Comparison of ENCODE assay signal across 26 mouse cellular contexts in the genomic region with DNA sequence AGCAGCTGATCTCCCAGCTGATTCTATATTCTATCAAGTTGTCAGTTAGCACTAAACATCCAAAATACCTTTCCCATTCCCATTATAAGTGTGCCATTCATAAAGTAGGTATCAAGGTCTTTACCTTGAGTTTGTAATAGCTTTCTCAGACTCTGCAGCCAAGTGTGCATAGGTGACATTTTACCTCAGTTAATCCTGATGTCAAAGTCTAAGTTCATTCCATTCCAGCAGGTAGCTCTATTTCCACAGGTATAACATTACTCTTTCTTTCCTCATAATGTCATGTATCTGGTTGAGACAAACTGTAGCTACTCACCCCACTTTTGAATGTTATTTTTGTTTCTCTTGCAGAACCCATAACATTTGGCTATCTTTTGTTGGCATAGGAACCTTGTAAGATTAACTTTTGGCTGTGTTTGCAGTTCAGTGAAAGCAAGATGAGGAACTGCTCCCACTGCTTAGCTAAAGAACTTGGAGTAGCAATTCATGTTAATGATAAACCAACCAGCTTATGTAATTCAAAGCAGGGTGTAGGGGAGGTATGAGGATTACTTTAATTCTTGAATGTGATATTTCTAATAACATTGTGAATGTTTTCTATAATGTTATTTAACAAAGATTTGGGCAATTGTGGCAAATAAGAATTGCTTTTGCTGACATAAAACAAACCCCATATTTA.
A peak's percentile ranks its signal among the peaks of the same experiment; 100 is the strongest.
DNase-seq lines count a peak whose midpoint lies in the region; ATAC-seq and TF ChIP-seq lines count a peak whose summit lies in the region.
"Had no signal": no experiment of that assay in that cellular context is flagged by ENCODE, and none has a peak within 500 bp of the region (broad histone marks: within the 10 kb centered on the region; RNA-seq: fewer than 3 reads in every experiment).

No protein-coding gene starts in this region.

- no peak overlapping the region for H3K4me2 ChIP-seq in kidney, embryonic 15.5 days
- H3K4me2 ChIP-seq in liver, embryonic 12.5 days, result no peak overlapping the region
- H3K4me2 ChIP-seq in intestine, embryonic 16.5 days (ENCODE audit: low read depth, low read length), result no peak overlapping the region
- H3K4me2 ChIP-seq: embryonic facial prominence, embryonic 13.5 days; embryonic facial prominence, embryonic 15.5 days; forebrain, embryonic 13.5 days; forebrain, embryonic 15.5 days had no signal

- H3K9ac ChIP-seq in kidney, embryonic 15.5 days, result no peak overlapping the region
- no peak overlapping the region for H3K9ac ChIP-seq in liver, adult 2 months (ENCODE audit: low read depth, low read length)
- no peak overlapping the region for H3K9ac ChIP-seq in liver, embryonic 12.5 days
- no peak overlapping the region for H3K9ac ChIP-seq in intestine, embryonic 16.5 days (ENCODE audit: low read depth, low read length)
- H3K9ac ChIP-seq: embryonic facial prominence, embryonic 13.5 days; embryonic facial prominence, embryonic 15.5 days; forebrain, embryonic 13.5 days; forebrain, embryonic 15.5 days; forebrain, postnatal 0 days had no signal

- H3K36me3 ChIP-seq in kidney, adult 2 months (ENCODE audit: control insufficient read depth, insufficient read depth, low read length), result no peaks in the 10 kb centered on the region
- no peaks in the 10 kb centered on the region for H3K36me3 ChIP-seq in kidney, embryonic 15.5 days
- H3K36me3 ChIP-seq in liver, adult 2 months (ENCODE audit: control insufficient read depth, insufficient read depth, low read length), result no peaks in the 10 kb centered on the region
- no peaks in the 10 kb centered on the region for H3K36me3 ChIP-seq in liver, embryonic 12.5 days
- no peaks in the 10 kb centered on the region for H3K36me3 ChIP-seq in intestine, embryonic 16.5 days (ENCODE audit: control insufficient read depth, insufficient read depth, low read length)
- H3K36me3 ChIP-seq: embryonic facial prominence, embryonic 13.5 days; embryonic facial prominence, embryonic 15.5 days; forebrain, embryonic 10.5 days; forebrain, embryonic 15.5 days had no signal

- H3K9me3 ChIP-seq in kidney, embryonic 15.5 days (replicated peaks), result no peaks in the 10 kb centered on the region
- no peaks in the 10 kb centered on the region for H3K9me3 ChIP-seq in liver, embryonic 12.5 days (replicated peaks)
- H3K9me3 ChIP-seq in intestine, embryonic 16.5 days (ENCODE audit: control insufficient read depth, low read length), result no peaks in the 10 kb centered on the region
- H3K9me3 ChIP-seq: embryonic facial prominence, embryonic 13.5 days; embryonic facial prominence, embryonic 15.5 days; forebrain, embryonic 10.5 days; forebrain, embryonic 13.5 days; forebrain, embryonic 15.5 days had no signal

- DNase-seq in kidney, adult 2 months, result peak; percentile 45
- DNase-seq in liver, adult 2 months (ENCODE audit: extremely low read depth, low read depth, low spot score), result peak; percentile 15
- DNase-seq in lung, adult 2 months, result no peak
- DNase-seq: adrenal gland, adult 8-10 months; adrenal gland, postnatal 14 days; adrenal gland, postnatal 36 days; cerebellum, adult 11 months; cerebellum, adult 18-20 months; cerebellum, adult 8-10 months; cerebellum, adult 9-11 months; cerebellum, postnatal 14 days; cerebellum, postnatal 36 days; embryo, embryonic 11 days; forebrain, postnatal 0 days had no signal

- H3K4me3 ChIP-seq in kidney, adult 2 months (ENCODE audit: insufficient read depth, low read depth, low read length), result no peak overlapping the region
- no peak overlapping the region for H3K4me3 ChIP-seq in kidney, embryonic 15.5 days (replicated peaks)
- H3K4me3 ChIP-seq in liver, adult 2 months (ENCODE audit: insufficient read depth, low read depth, low read length), result no peak overlapping the region
- H3K4me3 ChIP-seq in liver, embryonic 12.5 days, result no peak overlapping the region
- H3K4me3 ChIP-seq in intestine, embryonic 16.5 days (ENCODE audit: low read length), result no peak overlapping the region
- H3K4me3 ChIP-seq in lung, adult 2 months (replicated peaks; ENCODE audit: extremely low read depth, low read depth, low read length), result no peak overlapping the region
- H3K4me3 ChIP-seq: embryonic facial prominence, embryonic 13.5 days; embryonic facial prominence, embryonic 15.5 days; erythroblast, embryonic 14.5 days; forebrain, embryonic 10.5 days; forebrain, embryonic 13.5 days; forebrain, embryonic 15.5 days had no signal

- TF ChIP-seq CTCF in kidney, adult 2 months (conservative IDR thresholded peaks at IDR 0.05; ENCODE audit: insufficient read depth, insufficient read length, low read depth, low read length), result no peak
- no peak for TF ChIP-seq CTCF in liver, adult 2 months (IDR thresholded peaks at IDR 0.05; ENCODE audit: low read depth, low read length)
- no peak for TF ChIP-seq CTCF in lung, adult 2 months (IDR thresholded peaks at IDR 0.05; ENCODE audit: insufficient read depth, low read length)

- no peak overlapping the region for H3K27ac ChIP-seq in kidney, adult 2 months (ENCODE audit: insufficient read depth, low read depth, low read length)
- no peak overlapping the region for H3K27ac ChIP-seq in kidney, embryonic 15.5 days
- H3K27ac ChIP-seq in liver, adult 2 months (replicated peaks; ENCODE audit: insufficient read depth, low read depth, low read length), result no peak overlapping the region
- no peak overlapping the region for H3K27ac ChIP-seq in liver, embryonic 12.5 days
- H3K27ac ChIP-seq in intestine, embryonic 16.5 days (ENCODE audit: low read length), result no peak overlapping the region
- H3K27ac ChIP-seq: embryonic facial prominence, embryonic 13.5 days; embryonic facial prominence, embryonic 15.5 days; forebrain, embryonic 10.5 days; forebrain, embryonic 13.5 days; forebrain, embryonic 15.5 days had no signal

- H3K4me1 ChIP-seq in kidney, adult 2 months (ENCODE audit: control insufficient read depth, insufficient read depth, low read length), result peaks cover 4% of the 10 kb centered on the region
- H3K4me1 ChIP-seq in kidney, embryonic 15.5 days, result no peaks in the 10 kb centered on the region
- no peaks in the 10 kb centered on the region for H3K4me1 ChIP-seq in liver, adult 2 months (ENCODE audit: control insufficient read depth, insufficient read depth, low read length)
- no peaks in the 10 kb centered on the region for H3K4me1 ChIP-seq in liver, embryonic 12.5 days
- H3K4me1 ChIP-seq in intestine, embryonic 16.5 days (ENCODE audit: control insufficient read depth, insufficient read depth, low read length), result 0 out of 2 replicates have a peak, but pooled peaks cover 5% of the 10 kb centered on the region
- no peaks in the 10 kb centered on the region for H3K4me1 ChIP-seq in lung, adult 2 months (ENCODE audit: control insufficient read depth, insufficient read depth, low read length)
- H3K4me1 ChIP-seq: embryonic facial prominence, embryonic 13.5 days; embryonic facial prominence, embryonic 15.5 days; forebrain, embryonic 10.5 days; forebrain, embryonic 13.5 days; forebrain, embryonic 15.5 days had no signal

- no peaks in the 10 kb centered on the region for H3K79me2 ChIP-seq in liver, adult 2 months (ENCODE audit: control insufficient read depth, insufficient read depth, low read length)

- no peak for ATAC-seq in kidney, embryonic 15.5 days (replicated peaks; ENCODE audit: low FRiP score)
- no peak for ATAC-seq in liver, embryonic 12.5 days
- peak; percentile 83 for ATAC-seq in intestine, embryonic 16.5 days
- ATAC-seq in cerebellum, adult (ENCODE audit: insufficient number of reproducible peaks, low FRiP score, low TSS enrichment), result no peak
- ATAC-seq: activated CD4-positive, CD25-positive, alpha-beta regulatory T cell, adult 4 months; forebrain, embryonic 13.5 days; forebrain, embryonic 15.5 days; forebrain, postnatal 0 days; Patski had no signal

- no peak for TF ChIP-seq POLR2A in kidney, adult 2 months (IDR thresholded peaks at IDR 0.05; ENCODE audit: low read depth, low read length)
- TF ChIP-seq POLR2A in liver, adult 2 months (IDR thresholded peaks at IDR 0.05; ENCODE audit: extremely low read depth, insufficient read depth, low read length), result no peak
- TF ChIP-seq POLR2A in lung, adult 2 months (IDR thresholded peaks at IDR 0.05; ENCODE audit: borderline replicate concordance, extremely low read depth, low read depth, low read length), result no peak

- H3K27me3 ChIP-seq in kidney, adult 2 months (replicated peaks; ENCODE audit: control insufficient read depth, insufficient read depth, low read length), result no peaks in the 10 kb centered on the region
- no peaks in the 10 kb centered on the region for H3K27me3 ChIP-seq in kidney, embryonic 15.5 days
- no peaks in the 10 kb centered on the region for H3K27me3 ChIP-seq in liver, adult 2 months (ENCODE audit: control insufficient read depth, insufficient read depth, low read length)
- H3K27me3 ChIP-seq in liver, embryonic 12.5 days (replicated peaks), result no peaks in the 10 kb centered on the region
- no peaks in the 10 kb centered on the region for H3K27me3 ChIP-seq in intestine, embryonic 16.5 days (replicated peaks; ENCODE audit: control insufficient read depth, insufficient read depth, low read length)
- H3K27me3 ChIP-seq: embryonic facial prominence, embryonic 13.5 days; embryonic facial prominence, embryonic 15.5 days; forebrain, embryonic 13.5 days; forebrain, embryonic 15.5 days had no signal
